Mouse (Mus musculus) c-Kit-positive CD71-positive TER-119-negative erythroid progenitor cells, embryonic 14.5 days (primary cell): ENCODE data around the gene Vdr.

Experiments used
- DNase-seq: peaks from one replicate; pipeline ENCODE4 v3.0.0-alpha.2; 2013; ENCODE audit warnings: low read depth

Vdr gene

DNA sequence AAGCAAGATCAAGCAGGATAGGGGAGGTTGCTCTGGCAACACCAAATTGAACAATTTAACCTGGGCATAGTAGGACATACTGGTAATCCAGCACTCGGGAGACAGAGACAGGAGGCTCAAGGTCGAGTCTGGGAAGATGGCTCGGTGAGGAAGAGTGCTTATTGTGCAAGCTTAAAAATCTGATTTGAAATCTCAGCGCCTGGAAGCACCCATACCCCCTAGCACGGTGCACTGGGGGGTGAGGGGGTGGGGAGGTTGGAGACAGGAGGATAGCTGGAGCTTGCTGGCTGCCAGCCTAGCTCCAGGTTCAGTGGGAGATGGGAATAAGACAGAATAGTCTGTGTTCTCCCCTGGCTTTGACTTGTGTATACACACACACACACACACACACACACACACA lies 9.9 kb upstream of the Vdr start:
- DNase-seq, result no peak

DNA sequence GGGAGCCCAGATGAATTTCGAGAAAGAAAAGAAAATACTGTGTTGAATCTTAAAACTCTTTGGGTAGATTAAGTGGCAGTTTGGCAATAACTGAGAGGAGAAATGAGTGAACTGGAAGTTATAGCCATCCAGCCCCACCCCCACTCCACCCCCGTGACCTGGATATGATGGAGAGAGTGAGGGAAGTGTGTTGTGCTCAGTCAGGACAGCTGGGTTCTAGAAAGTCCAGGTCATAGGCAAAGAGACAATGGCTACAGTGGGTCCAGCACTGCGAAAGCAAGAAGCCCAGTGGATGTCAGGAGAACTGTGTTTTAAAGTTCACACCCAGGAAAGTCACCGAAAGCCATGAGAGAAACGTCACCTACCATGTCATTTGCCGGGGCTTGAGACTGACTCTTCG lies 8.8 kb upstream of the Vdr start:
- DNase-seq, result no peak

DNA sequence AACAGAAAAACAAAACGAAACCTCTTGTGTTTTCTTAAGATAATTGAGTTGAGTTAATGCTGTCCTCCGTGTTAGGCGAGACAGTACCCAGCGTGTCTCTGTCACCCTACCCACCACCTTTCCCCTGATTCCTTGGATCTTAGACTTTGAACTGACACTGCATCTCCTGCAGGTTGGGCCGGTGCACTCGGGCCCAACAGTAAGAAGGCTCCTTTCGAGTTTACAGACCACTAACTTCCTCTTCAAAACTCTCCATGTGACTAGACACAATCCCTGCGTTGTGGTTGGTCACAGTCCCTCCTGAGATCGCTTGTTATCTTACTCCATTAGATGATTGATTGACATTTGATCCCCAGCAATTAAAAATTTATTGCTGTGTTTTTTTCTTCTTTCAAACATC lies 7.6 kb upstream of the Vdr start:
- DNase-seq, result no peak

DNA sequence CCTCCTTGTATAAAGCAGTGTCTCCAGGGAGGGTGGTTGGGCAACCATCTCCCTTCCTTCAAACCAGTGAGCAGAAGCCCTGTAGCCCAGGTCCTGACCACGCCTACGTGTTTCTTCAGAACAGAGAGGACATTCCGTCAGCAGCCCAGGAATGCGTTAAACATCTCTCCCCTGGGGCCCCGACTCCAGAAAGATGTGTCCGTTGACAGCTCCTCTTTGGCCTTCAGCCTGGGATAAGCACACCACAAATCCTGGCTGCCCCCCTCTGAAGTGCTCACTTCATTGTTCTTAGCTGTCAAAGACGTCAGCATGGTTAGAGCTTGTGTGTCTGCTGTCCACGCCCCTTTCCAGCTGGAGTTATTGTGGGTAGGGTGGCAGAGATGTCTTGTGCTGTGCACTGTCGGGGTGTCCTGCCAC lies 3.9 kb upstream of the Vdr start:
- no peak for DNase-seq

DNA sequence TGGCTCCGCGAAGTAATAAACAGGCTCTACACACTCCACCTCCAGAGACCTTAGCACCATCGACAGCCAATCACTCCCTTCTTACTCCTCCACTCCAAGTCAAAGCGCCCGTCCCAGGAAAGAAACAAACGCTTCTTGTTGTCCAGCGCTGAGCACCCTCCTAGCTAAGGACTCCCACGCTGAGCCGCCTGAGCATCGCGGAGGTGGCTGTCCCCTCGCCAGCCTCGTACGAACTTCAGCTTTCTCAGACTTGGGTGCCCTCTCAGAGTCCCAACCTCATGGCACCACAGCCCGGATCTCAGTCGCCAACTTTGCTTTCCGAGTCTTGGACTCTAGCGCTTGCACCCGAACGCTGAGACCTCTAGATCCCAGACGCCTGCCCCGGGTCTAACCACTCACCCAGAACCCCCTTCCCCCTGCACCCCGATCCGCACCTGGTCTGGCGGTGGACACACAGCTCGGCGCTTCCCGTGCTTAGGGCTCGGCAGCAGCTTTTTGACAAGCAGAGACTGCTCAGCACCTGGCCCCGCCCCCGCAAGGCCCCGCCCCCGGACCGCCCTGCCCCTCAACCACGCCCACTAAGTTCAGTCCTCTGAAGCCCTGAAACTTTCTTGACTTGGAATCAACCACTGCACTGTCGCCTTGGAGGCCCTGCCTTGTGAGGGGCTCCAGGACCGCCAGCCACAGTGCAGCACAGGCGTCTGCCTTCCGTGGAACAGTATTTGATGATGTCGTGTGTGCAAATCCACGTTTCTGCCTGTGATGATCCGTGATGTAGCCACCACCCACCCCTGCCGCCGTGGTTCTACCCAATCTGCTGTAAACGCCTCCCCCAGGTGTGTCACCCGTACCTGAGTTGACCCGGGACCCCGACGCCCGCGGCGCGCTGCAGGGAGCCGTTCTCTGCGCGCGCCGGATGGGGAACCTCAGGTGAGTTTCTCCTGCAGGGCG lies 2.4 kb downstream of the Vdr start:
- DNase-seq, result peak; percentile 45

DNA sequence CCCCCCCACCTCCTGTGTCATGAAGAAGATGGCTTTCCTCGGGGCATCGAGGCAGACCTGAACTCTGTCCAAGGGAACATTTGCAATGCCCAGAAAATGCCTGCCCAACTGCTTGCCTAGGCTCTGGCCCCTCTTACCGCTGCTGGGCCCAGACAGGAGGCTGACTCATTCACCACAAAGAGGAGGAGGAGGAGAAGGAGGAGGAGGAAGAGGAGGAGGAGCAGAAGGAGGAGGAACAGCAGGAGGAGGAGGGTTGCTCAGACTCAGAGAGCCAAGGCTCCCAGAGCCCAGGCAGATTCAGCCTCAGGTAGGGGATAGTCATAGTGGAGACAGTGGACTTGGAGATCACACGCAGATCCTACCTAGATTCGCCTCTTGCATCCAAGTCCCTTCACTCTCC lies 3.2 kb downstream of the Vdr start:
- no peak for DNase-seq

DNA sequence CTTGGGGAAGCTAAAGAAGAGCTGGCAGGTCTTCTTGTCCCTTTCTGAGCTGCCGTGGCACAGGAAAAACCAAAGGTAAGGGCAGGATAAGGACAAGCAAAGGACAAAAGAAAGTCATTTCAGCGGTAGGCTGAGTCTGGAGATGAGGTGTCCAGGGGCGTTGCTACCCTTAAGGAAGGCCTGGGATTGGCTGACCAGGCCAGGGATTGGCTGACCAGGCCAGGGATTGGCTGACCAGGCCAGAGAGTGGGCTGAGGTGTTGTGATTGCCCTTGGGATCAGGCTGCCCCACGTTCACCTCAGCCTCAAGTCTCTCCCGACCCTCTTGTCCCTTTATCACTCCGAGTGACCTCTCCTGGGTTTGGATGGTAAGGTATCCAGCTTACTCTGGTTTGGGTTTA lies 5.1 kb downstream of the Vdr start:
- no peak for DNase-seq

DNA sequence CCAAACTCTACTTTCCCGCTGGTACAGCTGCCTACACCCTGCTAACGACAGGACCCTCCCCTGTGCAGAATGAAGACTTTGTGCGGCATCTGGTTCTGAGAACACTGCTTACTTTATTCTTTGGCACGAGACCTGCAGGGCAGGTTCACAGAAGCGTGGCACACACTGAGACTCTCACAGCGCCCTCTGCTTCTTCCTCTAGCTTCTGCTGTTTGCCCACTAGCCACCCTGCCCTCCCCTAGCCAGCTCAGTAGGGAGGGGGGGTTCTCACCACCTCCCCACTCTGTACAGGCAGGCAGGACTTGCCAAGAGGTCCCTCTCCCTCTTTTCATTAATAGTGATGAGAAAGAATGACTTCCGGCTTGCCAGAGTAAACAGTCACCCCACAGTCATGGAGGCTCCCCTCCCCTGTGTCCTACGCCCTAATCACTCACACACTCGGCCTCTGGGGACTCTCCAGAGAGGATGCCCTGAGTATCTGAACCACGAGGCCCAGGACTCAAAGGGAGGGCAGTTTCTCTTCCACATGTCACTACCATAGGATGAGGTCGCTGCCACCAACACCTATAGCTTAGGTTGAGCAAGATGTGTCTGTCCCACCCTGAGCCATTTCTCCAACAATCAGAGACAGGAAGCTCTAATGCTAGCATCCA lies 6.0 kb downstream of the Vdr start:
- no peak for DNase-seq

DNA sequence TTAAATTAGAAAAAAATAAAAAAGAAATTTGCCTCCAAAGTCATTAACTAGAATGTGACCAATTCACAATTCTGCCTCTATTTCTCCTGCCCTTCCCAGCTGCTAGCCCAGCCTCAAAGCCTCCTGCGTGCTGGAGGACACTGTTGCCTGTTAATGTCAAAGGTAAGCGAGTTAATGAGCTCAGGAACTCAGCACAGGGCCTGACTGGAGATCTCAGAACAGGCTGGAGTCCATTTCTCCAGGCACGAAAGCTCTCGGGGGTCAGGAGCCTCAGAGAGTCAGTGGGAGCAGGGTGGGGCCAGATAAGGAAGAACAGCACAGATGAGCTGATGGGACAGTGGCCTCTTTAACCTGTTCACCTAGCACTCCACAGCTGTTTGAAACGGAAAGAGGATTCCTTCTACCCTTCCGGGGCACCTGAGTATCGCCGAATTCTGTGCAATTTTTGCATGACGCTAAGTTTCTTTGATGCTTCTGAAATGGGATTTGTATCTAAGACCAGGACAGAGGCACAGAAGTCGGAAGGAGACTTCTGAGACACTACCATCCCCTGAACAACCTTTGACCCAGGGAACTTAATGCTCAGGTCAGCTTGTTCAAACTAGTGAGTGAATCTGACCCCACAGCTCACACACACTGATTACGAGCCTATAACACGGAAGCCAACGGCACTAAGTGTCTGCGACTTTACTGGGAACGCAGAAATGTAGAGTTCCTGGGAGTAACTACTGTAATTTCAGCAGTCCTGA lies 7.0 kb downstream of the Vdr start:
- no peak for DNase-seq

DNA sequence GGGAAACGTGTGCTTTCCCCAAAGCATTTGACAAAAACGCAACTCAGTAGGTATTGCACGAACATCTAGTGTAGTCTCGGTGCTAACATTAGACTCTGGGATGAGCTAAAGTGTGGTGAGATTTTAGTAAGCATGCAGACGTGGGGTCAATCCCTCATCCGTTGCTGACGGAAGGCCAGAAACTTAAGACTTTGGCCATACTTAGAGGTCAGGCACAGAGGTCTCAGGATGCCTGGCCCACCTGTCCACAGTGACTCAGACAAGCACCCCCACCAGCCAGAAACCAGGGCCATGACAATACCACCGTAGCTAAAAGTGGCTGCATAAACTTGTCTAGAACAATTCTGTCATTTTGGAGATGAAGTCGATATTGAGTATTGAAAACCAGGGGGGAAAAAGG lies 9.4 kb downstream of the Vdr start:
- DNase-seq, result no peak

DNA sequence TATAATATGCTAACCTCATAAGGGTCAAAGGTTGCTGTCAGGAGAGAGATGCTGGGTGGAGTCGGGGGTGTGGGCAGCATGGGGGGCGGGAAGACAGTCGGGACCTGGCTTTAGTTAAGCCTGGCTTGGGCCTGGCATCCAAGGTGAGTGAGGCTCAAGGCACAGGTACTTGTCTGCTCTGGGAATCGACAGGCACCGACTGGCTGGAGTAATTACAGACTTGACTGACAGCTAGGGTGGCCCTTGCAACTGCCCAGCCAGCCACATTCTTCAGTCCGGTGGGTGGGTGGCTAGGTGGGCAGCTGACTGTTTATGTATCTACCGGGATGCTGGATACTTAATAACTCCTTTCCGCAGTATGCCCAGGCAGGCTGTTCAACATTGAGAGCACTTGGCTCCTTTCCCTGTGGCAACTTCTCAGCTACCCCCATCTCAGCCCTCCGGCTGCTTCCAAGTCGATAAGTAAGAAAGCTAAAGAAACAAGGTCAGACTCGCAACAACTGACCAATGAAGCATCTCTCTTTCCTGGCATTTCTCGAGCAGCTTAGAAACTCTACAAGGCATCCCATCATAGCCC lies 10.0 kb downstream of the Vdr start:
- DNase-seq, result no peak

DNA sequence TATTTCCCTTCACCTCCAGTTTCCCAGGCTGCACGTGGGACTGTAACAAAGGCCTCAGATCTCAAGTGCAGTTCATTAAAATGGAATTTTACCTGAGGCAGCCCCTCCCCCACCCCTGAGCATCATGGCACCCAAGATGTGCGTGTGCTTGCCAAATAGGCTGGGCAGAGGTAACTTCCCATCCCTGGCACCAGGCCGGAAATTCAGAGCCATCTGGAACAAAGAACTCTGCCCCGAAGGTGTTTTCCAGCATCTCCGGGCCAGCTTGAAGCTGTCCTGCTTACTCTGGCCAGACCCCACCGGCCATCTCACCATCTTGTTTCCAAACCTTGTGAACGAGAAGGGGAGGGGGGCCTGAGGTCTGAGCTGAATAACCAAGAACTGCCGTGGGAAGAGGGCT lies 10.7 kb downstream of the Vdr start:
- DNase-seq, result no peak

DNA sequence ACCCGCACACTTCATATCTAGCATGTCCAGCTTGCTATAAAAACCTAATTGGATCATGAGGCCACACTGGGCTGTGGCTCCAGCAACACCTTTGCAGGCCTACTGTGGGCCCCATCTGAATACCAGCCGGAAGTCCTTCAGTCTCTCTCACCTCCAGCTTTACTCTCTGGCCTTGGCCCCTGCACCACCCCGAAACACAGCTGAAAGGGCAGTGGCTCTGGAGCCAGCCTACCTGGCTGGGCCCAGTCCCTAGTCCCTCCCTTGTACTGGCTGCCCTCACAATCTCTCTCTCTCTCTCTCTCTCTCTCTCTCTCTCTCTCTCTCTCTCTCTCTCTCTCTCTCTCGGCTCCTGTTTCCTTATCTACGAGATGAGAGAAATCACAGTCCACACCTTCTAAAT lies 11.6 kb downstream of the Vdr start:
- no peak for DNase-seq

DNA sequence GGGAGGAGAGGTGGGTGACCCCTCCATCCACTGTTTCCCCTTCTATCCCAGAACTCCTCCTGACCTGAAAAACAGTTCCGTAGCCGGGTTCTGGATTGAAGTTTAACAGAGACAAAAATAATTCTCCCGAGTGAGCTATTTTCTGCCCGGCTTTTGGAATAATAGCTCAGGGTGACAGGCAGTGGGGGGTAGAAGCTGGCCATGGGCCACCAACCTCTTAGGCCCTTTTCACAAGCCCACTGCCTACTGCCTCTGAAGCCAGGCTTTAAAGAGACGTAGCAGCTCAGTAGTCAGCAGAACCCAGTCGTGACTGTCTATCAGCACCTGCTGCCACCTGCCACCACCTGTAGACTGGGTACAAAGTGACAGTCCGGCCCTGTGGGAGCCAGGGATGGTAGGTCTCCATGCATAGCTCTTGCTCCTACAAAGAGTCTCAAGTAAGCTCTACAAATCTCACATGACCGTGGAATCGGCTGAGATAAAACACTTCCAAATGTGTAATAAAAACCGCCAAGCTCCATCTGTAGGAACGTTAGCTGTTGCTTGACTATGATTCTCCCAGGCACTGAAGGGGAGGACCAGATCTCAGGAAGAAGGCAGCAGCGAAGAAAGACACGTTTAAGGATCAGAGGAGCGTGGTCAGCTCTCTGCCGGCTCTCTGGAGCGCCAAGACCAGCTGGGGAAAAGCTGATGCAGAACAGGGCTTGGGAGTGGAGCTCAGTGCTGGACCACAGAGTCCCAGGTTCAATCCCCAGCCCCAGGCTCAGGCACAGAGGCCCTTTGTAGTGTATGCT lies 13.4 kb downstream of the Vdr start:
- DNase-seq, result no peak

DNA sequence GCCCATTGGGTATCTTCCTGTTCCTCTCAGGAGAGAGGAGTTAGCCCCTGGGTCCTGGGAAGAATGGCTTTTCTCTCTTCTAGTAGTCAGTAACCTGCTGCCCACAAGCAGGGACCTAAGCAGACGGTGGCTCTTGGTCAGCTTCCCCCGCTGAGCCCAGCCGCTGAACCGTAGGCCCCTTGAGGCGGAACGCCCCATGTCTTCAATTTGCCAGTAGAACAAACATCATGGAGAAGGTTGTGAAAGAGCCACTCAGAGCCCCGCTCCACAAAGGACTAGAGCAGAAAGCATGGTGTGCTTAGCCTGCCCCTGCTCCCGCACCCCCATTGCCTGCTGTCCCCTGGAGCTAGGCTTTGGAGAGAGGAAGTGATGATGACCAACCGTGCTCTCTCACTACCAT lies 14.1 kb downstream of the Vdr start:
- DNase-seq, result no peak

DNA sequence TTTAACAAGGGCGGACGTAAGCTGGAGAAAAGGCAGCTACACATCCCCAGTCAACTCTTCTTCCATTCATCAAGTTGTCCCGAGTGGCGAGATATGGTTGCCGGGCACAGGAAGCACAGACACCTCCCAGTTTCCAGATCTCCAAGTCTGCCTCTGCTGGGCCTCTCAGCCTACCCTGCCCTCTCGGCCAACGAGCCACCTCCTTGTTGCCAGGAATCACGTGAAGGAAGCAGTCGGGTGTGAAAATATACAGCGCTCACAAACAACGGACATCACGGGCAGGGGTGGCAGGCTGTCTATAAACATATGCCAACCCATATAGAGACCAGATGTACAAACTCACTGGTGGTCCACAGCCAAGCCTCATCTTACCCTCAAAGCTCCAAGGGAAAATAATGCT lies 14.6 kb downstream of the Vdr start:
- DNase-seq, result no peak

DNA sequence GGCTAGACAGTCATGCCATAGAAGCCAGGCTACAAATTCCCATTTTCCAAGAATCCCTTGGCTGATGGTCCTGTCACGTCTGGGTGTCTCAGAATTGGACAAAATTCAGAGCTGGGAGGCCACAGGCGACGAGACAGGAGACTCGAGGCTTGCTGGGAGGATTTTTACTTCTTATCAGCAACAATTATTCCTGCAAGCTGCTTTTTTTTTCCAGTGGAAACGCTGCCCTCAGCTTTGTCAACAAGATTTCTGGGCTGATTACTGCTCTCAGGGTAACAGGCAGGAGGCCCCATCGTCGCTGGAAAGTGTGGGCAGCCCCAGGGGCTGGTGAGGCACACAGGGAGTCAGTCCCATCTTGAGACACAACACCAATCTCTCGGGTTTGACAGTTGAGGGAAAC lies 17.9 kb downstream of the Vdr start:
- no peak for DNase-seq

DNA sequence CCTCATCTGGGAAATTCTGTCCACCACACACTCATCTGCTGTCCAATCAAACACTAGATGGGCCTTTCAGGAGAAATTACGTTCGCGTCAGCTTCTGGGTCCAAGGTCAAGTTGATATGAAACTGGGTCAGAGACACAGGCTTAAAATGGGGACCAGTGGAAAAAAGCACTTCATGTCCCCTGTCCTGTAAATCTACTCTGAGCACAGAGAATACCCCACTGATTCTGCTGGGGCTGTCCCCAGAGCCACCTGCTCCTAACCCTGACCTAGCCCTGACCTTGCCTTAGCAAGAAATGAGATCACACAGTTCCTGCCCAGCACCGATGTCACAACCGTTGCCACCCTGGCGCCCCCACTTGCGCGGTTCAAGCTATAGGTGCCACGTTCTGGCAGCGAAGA lies 20.0 kb downstream of the Vdr start:
- DNase-seq, result no peak

DNA sequence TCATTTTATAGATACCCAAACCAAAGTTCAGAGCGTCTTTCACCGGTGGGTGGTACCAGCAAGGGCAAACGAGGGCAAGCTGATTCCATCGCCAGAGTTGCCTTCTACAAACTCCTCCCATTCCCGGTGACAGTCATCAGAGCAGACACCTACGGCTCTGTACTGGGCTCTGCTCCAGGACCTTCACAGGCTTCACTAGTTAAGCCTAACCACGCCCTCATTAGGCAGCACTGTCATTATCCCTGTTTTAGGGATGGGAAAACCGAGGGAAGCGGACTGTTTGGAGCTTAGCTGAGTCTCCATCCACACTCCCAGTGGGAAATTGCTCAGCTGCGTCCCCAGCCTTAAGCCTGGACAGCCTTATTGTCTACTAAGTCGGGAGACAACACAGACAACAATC lies 20.4 kb downstream of the Vdr start:
- no peak for DNase-seq

DNA sequence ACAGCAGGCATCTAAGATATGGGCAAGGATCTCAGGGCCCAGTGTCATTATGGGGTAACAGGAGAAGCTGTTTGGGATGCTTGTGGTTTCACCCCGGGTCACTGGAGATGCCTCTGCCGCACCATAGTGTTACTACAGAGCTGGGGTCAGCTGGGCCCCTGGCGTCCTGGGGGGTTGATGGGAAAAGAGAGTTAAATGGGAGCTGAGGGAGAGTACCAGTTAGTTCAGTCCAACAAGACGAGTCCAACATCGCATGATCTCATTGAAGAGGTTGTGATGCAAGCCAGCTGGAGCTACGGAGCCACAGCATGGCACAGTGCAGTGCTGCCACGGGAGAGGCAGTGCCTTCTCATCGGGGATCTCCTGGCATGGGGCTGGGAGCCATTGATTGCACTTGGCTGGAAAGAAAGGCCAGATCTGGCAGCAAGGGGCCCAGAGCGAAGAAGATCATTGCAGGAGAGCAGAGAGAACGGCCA lies 22.9 kb downstream of the Vdr start:
- DNase-seq, result no peak

DNA sequence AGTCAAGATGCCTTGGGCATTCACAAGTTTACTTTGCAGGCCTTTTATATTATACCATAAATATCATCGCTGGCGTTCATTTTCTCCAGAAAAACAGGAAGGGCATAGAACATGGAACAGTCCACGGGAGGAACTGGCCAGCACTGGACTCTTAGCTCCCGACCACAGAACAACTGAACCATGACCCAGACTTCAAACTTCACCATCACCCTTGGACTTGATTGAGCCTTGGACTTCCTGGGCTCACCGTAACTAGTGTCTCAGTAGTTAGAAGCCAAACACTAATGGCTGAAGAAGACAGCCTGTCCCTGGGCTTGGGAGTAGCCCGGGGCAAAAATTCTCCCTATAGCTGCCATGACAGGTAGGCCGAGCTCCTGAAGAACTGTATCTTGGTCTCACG lies 29.0 kb downstream of the Vdr start:
- DNase-seq, result no peak

DNA sequence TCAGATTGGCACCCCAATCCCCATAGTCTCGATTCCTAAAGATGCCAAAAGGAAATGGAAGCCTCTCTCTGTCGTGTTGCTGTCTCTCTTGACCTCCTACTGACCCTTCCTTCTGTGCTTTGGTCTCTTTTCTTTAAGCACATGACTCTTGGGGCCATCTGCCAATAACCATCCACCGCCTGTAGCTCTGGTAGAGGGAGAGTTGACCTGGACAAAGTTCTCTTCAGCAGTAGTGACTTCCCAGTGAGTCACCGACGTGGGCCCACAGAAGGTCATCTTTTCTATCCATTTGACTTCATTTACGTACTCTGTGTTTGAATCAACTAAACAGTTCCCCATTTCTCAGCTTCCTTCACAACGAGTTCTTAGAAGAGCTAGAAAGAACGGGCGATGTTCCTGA lies 30.0 kb downstream of the Vdr start:
- DNase-seq, result no peak
